Mouse (Mus musculus): ENCODE measurements around the gene Chrna1. TPM values are rescaled to one million over a fixed set of nuclear protein-coding genes. Genes with fewer than 3 reads are reported as not detected.
A peak's percentile ranks its signal among the peaks of the same experiment; 100 is the strongest.
"Not testable (repeated sequence)": the region's sequence is repeated elsewhere in the genome, so short reads cannot be mapped to it uniquely, and the experiment has no call there.

Gene Chrna1
- total RNA-seq, 2 experiments from 2014 or later = not detected

- peak in 1 of 2 experiments; percentile 46 for DNase-seq
Observed at GRCm38 (mm10) chr2:73561665-73562063, 18.5 kb downstream of the Chrna1 start.

GRCm38 (mm10) chr2:73560899-73561664 is 19.1 kb downstream of the Chrna1 start:
- no peak for DNase-seq
- intact Hi-C loops (cut with DNase I) = no loop called here

More at GRCm38 (mm10) chr2:73561665-73562063, 18.5 kb downstream of the Chrna1 start:
- intact Hi-C loops (cut with DNase I) = no loop called here

- intact Hi-C loops (cut with DNase I) = no loop called here
Observed at GRCm38 (mm10) chr2:73560445-73560844, 19.7 kb downstream of the Chrna1 start.

GRCm38 (mm10) chr2:73557956-73558355 is 22.2 kb downstream of the Chrna1 start:
- intact Hi-C loops (cut with DNase I) = no loop called here
- DNase-seq = no peak

More at GRCm38 (mm10) chr2:73560445-73560844, 19.7 kb downstream of the Chrna1 start:
- DNase-seq = no peak

GRCm38 (mm10) chr2:73557061-73557460 is 23.1 kb downstream of the Chrna1 start:
- intact Hi-C loops (cut with DNase I); DNase-seq: not testable (repeated sequence)

- DNase-seq = no peak
- intact Hi-C loops (cut with DNase I) = no loop called here
Observed at GRCm38 (mm10) chr2:73554389-73554788, 25.7 kb downstream of the Chrna1 start.

- no peak for DNase-seq
- intact Hi-C loops (cut with DNase I) = no loop called here
Observed at GRCm38 (mm10) chr2:73552926-73553325, 27.2 kb downstream of the Chrna1 start.

- DNase-seq = peak in 1 of 2 experiments; percentile 55
- intact Hi-C loops (cut with DNase I) = no loop called here
Observed at GRCm38 (mm10) chr2:73550725-73551124, 29.4 kb downstream of the Chrna1 start.

GRCm38 (mm10) chr2:73548542-73548941 is 31.6 kb downstream of the Chrna1 start:
- intact Hi-C loops (cut with DNase I) = no loop called here

GRCm38 (mm10) chr2:73547256-73547655 is 32.9 kb downstream of the Chrna1 start:
- no peak for DNase-seq
- intact Hi-C loops (cut with DNase I) = no loop called here

More at GRCm38 (mm10) chr2:73548542-73548941, 31.6 kb downstream of the Chrna1 start:
- DNase-seq = no peak

- intact Hi-C loops (cut with DNase I) = no loop called here
- DNase-seq = no peak
Observed at GRCm38 (mm10) chr2:73545556-73545955, 34.6 kb downstream of the Chrna1 start.

GRCm38 (mm10) chr2:73540450-73541162 is 39.5 kb downstream of the Chrna1 start:
- intact Hi-C loops (cut with DNase I) = no loop called here
- DNase-seq = no peak

GRCm38 (mm10) chr2:73539697-73540096 is 40.4 kb downstream of the Chrna1 start:
- intact Hi-C loops (cut with DNase I) = no loop called here
- DNase-seq = no peak

GRCm38 (mm10) chr2:73539141-73539540 is 41.0 kb downstream of the Chrna1 start:
- DNase-seq = no peak
- intact Hi-C loops (cut with DNase I) = no loop called here

- intact Hi-C loops (cut with DNase I) = no loop called here
- DNase-seq = no peak
Observed at GRCm38 (mm10) chr2:73538590-73538989, 41.5 kb downstream of the Chrna1 start.

- no peak for DNase-seq
- intact Hi-C loops (cut with DNase I) = no loop called here
Observed at GRCm38 (mm10) chr2:73536091-73536783, 43.9 kb downstream of the Chrna1 start.

GRCm38 (mm10) chr2:73534720-73535119 is 45.4 kb downstream of the Chrna1 start:
- no peak for DNase-seq

GRCm38 (mm10) chr2:73530487-73530886 is 49.7 kb downstream of the Chrna1 start:
- DNase-seq = no peak
- intact Hi-C loops (cut with DNase I) = no loop called here

More at GRCm38 (mm10) chr2:73534720-73535119, 45.4 kb downstream of the Chrna1 start:
- intact Hi-C loops (cut with DNase I) = no loop called here

- intact Hi-C loops (cut with DNase I) = loop anchor here (5.0 kb wide), 1 partner anchor 142 kb away; the partner anchor contains the start of gene Gpr155
- DNase-seq = peak; percentile 84 to 88
Observed at GRCm38 (mm10) chr2:73529356-73530330, 50.5 kb downstream of the Chrna1 start, which contains the start of gene Wipf1. Gene Wipf1, minus strand, starts transcription at chr2:73529734.
